Mouse (Mus musculus): ENCODE measurements at regions not wholly inside any gene's neighbourhood (a gene's known extent, or its start where the extent isn't known, plus 50 kb on each side); places are given as distances from the start of the nearest gene placed in this dataset.
"Not testable (repeated sequence)": the region's sequence is repeated elsewhere in the genome, so short reads cannot be mapped to it uniquely, and the experiment has no call there.

DNA sequence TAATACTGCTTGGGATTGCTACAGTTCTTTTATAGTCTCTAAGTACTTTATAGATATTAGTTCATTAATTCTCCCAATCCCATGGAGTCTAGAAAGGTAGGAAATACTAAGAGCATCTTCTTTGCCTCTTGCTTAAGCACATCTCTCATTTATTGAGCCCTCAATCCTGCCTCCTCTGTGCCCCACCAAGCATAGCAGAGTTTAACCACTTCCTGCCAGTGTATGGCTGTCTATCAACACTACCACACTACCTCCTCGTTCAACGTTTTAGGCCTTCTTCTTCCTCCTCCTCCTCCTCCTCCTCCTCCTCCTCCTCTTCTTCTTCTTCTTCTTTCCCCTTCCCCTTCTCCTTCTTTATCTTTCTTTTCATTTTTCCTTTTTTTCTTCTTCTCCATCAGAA, 839.1 kb downstream of the Ets1 start:
- no peak for DNase-seq

DNA sequence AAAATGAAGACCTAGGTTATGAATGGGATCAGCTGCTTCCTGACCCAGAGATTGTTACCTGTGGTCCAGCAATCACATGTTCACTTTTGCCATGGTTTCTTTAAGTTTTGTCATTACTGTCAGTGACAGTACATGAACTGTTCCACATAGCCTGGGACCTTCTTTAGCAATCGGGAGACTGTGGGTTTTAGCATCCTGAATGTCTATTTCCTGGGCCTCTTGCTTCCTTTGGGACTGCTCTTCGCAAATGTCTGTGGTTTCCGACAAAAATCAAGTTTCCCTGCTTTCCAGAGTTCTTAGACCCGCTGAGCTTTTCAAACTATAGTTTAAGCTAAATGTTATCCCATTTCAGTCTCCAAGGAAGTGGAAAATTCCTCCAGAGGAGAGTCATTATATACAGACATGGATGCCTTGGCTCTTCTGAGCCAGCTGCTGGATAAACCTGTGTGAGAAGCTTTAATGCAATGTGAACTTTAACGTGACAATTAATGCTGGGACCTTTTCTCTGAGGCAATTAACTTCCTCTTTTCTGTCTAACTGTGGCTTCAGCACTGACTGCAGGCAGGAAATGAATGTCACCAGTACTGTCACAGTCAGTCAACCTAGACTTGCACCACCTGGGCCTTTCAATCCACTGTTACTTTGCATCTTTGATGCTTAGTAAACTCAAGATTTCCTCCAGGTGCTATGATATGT, 847.0 kb downstream of the Ets1 start:
- no peak for DNase-seq

DNA sequence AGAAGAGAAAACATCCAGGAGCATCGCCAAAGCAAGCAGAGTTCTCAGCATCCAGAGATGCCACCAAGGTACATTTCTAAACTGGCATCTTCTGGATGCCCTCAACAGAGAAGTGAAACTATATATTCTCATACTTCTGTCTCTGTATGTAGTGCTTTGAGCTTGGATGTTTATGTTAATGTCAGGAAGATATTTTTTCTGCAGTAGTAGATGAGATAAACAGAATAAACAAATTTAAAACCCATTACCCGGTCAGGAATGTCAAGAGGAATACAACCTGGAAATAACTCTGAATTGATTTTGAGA, 847.5 kb downstream of the Ets1 start:
- no peak for DNase-seq

DNA sequence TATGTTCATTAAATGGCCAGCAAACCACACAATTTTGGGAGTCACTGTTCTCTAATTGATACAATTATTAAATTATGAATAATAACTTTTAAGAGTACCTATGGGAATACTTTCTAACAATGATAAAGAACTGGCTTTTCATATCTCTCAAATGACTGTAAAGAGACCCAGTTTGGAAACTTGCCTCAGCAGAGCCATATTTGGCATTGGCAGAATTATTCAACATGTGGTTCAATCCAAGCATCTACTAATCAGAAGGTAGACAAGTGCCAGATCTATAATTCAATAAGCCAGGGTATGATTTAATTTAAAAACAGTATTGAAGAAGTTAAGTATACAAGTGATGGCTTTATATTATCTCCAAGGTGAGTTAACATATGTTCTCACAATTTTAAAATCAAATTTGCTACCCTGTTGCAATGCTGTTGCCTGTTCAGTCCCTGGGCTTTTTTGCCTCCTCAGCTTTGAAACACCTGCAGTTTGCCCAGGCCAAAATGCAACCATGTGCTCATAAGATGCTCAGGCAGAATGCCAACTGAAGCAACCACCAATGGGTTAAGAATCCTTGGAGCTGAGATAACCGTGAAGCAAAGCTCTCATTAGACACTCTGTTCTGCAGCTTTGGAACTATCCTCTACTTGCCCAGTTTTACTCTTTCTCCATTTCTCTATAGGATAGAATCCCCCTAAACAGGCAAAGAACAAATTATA, 897.2 kb downstream of the Ets1 start:
- no peak for DNase-seq

DNA sequence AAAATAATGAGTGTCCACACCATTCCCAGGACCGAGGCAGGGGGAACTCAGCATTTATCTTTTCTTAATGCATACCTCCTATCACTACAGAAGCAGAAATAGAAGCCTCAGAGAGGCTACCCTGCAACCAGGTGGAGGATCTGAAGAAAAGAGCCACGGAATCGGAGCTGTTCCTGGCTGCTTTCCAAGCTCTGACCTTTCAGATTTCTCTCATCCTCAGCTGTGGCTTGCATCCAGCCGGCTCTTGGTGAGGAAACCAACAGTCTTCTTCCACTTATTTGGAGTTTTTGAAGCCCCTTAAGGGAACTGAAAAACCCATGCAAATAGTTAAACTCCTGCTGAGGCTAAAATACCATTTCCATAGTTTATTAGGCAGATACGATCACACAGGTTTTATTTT, 907.3 kb downstream of the Ets1 start:
- no peak for DNase-seq

DNA sequence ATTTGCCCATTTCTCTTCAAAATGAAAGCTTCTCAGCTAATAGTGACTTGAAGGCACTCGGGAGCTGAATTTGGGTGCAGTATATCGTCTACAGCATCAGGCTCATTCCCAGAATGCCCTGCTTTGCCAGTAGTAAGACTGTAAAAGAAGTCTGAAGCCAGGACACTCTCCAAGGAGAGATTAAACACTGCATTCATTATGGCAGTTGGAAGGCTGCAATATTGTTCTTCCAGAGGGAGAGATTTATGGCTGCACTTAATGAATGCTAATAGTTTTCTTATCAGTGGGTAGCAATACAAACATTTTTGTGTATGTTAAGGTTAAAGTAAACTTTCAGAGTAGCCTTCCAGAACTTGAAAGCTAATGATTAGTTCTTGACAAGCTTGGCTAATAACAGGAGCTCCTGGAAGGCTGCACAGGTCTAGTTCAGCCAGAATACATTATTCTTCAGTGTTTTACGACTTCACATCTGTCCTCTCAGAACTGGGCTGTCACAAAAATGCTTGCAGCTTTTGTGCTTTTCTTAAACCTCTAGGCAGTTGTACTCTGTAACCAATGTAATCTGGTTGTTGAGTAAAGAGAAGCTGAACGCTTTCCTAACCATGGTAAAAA, 910.2 kb downstream of the Ets1 start:
- DNase-seq: no peak

DNA sequence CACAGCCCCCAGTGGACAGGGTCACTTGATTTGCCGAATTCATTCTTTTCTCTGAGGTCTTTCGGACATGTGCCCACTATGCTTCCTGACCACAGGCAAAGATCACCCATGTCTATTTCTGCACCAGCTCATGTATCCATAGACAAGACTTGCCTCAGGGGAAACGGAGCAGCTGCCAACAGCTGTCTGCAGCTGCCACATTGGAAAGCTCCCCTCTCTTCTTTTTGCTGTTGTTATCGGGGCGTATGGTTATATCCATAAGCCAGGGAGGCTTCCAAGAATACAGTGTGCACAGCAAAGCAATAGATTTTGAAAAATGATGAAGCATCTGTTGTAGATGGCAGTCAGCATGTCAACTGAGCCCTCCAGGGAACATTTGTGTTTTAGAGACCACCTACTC, 913.4 kb downstream of the Ets1 start:
- no peak for DNase-seq

DNA sequence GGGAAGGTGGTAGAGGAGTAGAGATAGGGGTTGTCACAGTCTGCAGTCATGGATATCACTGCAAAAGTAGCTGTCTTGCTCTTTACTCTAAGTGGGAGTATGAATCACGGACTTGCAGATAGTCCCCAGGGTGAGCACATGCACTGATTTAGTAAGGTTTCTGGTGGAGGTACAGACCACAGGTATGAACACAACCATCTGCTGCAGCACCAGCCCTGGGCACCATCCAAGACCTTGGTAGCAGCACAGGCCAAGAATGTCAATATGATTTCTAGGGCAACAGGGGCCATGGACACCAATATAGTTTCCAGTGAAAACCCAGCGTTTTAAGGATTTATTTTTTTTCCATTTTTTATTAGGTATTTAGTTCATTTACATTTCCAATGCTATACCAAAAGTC, 913.7 kb upstream of the Kirrel3 start:
- no peak for DNase-seq

DNA sequence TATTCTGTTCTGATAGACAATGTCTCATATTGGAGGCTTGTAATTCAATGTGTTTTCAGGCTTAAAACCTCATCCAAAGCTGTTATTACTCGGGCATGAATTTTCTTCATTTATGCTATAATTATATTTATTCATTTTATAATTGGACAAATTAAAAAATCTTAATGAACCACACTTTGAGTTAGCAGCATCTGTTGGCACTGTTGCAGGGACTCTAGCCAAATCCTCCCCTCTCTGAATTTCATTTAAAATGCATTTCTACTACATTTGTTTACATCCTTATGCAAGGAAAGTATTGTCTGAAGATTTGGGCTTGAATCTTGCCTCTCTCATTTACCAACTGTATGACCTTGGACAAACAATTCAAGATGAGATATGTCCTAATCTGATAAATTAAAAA, 874.2 kb upstream of the Kirrel3 start:
- DNase-seq: no peak

DNA sequence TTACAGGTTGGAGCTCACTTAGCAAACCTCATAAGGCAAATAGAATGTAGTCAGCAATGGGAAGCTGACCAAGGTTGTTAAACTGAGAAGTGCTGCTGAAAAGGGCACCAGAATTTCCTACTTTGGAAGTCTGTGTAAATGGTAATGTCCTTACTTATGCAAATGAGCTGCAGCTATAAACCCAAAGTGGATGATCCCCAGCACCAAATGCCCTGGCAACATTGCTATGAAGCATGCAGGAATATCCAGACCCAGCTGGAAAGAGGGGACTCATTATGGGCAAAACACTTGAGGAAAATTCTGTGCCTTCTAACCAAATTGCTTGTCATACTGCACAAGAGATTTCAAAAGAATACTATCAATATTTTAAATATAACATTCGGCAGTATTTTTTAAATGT, 861.3 kb upstream of the Kirrel3 start:
- DNase-seq: no peak

DNA sequence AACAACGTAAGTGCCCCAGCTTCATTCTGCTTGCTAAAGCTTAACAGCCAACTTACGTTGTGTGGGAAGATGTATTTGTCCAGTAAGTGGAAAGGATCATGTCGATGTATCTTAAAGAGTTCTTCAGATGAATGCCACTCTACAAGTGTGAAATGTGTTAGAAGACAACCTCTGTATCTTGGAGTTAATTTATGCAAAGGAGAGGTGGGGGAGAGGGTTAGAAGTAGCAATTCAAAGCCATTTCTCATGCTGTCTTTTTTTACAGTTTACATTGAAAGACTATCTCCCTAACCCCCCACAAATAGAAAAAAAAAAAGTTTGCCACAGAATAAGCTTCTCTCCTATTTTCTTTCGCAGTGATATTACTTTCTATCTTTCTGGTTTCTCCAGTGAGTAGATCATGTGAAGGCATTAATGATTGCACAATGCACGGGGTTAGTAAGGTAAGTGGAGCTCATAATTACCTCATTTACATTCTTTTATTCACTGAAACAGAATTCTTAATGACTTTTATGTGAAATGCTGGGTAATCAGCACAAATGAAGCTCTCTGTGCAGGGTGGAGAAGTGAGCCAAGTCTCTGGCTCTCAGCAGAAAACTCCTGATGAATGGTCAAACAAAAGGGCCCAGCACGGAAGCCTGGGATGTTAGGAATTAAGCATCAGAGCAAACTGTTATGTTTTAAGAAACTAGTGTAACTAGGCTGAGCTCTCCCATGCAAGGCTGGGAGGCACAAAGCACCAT, 855.8 kb upstream of the Kirrel3 start:
- no peak for DNase-seq

DNA sequence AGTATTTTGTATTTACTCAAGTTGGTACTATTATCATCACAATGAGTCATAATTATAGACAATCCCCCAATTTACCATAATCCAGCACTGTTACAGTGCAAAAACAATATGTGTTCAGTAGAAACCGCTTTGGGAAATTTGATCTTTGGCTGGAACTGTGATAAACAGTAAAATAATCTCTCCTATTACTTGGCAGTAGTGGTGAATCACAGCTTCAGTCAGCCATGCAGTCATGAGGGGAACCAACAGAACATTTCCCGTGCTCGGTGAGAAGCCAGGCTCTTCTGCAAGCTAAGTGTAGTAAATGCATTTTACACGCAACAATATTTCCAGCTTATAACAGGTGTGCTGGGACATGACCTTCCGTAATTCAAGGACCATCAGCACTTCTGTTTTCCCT, 822.7 kb upstream of the Kirrel3 start:
- no peak for DNase-seq

DNA sequence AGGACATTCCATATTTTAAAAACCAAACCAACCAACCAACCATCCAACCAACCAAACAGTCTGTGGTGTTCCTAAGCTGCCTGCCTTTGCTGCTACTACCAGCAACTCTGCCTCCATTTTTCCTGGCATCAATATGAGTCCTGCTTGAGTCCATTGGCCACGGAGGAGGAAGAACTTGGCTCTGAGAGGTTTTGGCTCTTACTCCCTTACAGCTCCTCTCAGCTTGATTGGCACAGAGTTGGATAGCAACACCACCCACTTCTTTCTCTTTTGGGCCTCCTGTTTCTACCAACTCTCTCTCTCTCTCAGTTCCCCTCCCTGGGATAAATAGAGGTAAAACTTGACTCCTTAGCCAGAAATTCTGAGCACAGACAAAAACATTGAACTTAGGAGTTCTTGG, 804.6 kb upstream of the Kirrel3 start:
- DNase-seq: no peak

DNA sequence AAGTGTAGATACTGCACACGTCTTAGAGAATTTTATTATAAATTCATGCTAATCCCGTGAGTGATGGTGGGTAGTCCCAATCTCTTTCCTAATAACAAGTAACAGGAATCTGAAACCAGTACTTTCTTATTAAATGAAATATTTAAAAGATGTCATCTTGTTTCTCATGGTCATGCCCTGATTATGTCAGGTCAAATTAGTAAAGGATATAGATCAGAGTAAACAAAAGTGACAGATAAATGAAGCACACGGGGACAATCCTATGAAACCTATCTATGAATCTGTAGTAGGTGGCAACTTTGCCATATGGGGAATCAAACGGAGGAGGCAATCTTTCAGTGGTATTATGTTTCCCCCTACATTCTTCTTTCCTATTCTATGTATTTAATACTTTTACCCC, 794.0 kb upstream of the Kirrel3 start:
- no peak for DNase-seq

DNA sequence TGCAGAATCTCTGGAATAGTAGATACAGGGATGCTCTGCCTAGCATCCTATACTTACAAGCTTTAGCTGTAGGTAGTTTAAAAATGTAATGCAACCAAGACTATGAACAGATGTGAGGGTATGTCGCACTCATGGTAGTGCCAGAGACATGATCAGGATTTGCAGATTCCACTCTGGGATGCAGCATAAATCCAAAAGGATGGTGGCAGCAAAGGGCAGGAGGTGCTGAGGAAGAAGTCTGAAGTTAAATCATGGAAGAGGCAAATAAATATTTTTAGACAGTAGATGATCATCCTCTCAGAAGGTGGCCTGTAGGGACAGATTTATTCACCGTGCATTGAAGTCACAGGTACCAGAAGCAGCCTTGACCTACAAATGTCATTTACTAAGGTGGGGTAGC, 768.1 kb upstream of the Kirrel3 start:
- DNase-seq: no peak

DNA sequence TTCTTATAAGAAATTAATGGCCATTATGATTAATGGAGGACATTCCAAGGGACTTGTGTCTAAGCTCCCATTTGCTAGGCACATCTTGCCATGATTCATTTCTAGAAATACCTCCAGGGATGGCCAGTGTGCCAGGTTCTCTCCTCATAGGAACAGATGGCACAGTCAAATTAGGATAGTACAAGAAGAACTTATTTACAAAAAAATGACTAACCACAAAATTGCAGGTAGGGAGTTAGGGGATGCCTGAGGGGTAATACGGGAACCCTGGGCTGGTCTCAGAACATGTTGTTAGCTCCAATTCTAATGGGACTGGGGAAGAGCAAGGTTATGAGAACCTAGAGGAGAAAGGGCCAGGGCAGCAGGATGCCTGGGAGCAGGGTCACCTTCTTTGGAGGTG, 760.9 kb upstream of the Kirrel3 start:
- DNase-seq: no peak

DNA sequence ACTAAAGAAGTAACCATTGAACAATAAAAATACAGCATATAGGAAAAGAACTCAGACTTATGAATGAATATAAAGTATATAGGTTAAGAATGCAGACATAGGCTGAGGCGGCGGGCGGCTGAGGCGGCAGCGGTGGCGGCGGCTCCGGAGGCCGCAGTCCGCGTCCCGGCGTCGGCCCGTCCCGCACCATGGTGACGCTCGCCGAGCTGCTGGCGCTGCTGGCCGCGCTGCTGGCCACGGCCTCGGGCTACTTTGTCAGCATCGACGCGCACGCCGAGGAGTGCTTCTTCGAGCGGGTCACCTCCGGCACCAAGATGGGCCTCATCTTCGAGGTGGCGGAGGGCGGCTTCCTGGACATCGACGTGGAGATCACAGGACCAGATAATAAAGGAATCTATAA, 757.6 kb upstream of the Kirrel3 start:
- not testable (repeated sequence) for DNase-seq

DNA sequence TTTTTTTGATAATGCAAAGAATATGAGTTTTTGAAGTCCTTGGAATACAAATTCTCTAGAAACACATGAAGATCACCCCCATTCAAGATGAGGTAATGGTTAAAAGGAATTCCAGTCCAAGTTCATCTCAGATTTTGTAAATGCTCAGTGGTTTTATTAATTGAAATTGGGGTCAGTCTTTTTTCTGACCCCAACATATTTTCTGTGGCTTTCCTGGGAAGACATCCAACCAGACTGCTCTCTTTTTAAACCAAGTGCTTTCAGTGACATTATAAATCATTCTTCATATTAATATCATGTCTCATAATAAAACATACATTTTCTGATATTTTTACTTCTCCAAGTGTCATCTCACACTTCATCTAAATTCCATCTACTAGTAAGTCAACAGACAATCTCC, 725.0 kb upstream of the Kirrel3 start:
- no peak for DNase-seq

DNA sequence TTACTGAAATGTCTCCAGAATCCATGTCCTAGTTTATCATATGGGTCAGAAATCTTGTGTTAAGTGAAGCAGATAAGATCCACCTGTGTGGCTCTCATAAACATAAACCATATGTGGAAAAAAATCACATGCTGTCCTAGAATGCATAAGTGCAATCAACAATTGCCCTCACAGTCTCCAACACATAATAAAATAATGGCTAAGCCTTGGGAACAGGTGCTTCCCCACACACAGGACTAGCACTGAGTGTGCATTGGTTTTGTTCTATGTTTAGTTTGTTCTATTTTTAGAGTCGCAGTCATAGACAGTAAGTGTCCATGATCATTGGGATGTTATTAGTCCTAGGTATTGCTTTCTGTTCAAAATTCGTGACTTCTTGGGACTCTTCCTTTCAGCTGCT, 719.5 kb upstream of the Kirrel3 start:
- DNase-seq: no peak

DNA sequence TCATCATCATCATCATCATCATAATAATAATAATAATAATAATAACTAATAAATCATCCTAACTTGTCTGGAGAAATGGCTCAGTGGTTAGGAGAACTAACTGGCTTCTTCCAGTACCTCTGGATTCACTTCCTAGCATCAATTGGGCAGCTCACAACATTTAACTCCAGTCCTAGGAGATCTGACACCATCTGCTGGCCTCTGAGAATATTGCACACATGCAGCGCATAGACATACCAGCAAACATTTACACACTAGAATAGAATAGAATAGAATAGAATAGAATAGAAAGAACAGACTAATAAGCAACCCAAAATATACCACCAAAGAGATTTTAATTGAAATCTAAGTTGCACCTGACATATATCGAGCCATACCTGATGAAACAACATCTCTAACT, 715.9 kb upstream of the Kirrel3 start:
- no peak for DNase-seq

DNA sequence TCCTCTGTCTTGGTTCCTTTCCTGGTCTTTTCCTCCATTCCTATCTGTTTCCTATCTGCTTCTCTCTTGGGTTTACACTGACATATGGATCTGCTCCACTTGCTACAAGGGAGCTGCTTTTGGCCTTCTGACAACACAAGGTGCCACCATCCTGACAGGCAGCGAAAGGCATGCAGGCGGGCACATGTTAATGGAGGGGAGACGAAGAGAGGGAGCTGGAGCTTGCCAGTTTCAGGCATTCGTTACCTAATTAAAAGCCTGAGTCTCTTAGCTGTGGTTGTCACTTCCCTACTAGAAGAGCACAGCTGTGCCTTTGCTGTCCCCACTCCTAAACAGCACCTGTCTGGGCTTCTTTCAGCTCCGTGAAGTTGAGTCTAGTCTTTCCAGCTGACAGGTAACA, 711.5 kb upstream of the Kirrel3 start:
- no peak for DNase-seq

DNA sequence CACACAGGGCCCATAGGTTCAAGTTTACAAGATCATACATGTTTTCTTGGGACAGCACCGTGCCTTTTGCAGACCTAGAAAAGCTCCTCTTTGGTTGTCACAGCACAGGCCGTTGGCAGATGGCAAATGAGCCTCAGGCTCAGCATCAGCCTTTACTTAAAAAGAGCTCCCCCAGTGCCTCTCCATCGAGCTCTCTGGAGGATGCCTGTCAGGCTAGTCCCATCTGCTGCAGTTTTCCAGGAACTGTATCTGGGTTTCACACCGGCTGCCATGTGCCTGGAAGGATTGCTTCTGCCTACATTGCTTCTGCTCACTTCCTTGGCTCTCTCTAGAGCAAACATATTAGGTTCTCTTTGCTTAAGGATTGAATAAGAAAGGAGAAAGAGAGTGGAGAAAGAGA, 695.1 kb upstream of the Kirrel3 start:
- DNase-seq: no peak

DNA sequence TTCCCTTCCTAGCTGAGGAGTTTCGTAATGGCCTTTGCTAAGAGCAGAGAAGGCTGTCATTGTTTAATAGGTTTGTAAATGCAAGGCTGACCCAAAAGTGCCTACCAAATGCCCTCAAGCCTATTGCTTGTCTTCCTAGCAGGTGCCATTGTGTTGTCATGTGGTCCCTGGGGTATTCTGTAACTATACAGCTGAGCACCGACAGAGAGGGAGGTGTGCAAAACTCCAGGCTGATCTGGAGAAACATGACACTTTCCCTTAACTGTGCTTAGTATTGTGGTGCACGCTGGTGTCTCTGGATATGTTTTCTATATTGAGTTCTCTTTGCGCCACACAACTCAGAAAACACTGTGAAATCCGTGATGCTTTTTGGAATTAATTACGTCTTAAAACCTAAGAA, 685.4 kb upstream of the Kirrel3 start:
- no peak for DNase-seq

DNA sequence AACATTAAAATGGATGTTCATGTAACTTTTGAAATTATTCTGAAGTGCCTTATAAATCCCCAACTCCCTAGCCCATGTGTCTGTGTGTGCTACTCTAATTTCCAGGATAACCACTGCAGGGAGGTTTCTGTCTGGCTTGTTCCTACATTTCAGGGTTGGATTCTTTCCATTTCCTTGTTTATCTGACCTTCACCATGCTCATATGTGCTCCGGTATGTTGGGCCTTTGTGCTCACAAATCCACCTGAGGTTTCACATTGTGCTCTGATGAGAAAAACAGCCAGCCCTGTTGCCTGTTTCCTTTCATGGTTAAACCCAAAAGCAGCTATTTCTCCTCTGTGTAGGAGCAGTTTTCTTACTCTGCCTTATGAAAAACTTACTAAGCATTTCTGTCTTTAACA, 684.9 kb upstream of the Kirrel3 start:
- DNase-seq: no peak

All from adrenal gland, postnatal 14 days (tissue).